Mouse (Mus musculus): ENCODE results near the gene Tedc2.

The Tedc2 gene

DNA sequence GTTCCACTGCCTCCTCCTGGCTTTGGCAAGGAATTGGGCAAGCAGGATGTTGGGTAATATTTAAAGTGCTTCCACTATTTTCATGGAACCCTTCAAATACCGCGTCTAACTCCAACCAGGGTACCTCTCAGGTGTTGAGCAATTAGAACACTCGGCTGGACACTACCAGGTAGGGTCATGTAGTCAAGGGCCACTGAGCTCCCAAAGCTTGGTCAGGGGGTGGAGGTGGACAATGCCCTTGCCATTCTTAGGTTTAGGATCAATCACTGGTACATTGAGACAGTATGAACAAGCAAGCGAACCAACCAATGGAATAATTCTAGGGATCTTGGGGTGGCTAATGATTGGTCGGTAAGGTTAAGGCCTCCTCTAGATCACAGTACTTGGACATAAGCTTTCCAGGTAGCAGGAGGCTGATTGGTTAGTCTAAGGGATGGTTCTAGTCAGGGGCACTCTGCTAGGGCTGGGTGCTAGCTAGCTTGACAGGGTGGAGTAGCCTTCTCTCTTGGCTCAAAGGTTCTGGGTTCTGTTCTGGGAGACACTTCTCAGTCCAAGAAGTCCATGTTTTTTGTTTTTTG lies 8.1 kb downstream of the Tedc2 start:
- no peak for DNase-seq (ENCODE audit: low read depth, low spot score)

DNA sequence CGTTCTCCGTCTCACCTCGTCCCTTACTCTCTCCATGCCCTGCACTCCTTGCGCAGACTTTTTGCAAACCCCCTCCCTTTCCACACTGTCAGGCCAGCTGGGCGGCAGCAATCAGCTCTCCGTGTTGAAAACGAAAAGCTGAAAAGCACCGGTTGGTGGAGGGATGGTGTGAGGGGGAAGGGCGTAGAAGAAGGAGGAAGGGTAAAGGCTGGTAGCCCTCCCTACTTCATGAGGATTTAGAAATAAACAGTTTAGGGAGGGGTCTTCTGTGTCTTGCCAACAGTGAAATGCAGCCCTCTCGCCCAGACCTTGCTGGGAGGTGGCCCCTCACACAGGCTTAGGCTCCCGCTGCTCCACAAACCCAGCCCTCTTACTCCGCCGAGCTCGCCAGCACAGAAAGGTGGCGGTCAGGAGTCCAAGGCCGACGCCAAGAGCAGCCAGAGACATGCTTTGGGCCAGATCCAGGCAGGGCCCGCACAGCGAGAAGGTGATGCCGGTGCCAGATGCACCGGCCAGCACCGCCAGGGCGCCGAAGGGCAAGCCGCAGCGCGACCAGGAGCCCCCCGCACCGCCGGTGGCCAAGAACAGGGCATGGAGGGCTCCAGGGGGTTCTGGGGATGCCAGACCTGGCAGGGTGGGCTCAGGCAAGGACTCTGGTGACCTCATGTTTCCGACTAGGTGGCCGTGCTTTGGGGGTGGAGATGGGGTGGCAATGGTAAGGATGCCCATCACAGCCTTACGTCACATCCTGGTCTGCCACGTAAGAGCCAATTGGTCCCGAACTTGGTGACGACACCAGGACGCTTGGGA lies 8.8 kb downstream of the Tedc2 start:
- peak; percentile 71 for DNase-seq (ENCODE audit: low read depth, low spot score)

- DNase-seq (ENCODE audit: low read depth, low spot score), result no peak
These were observed 10.1 kb downstream of the Tedc2 start for GRCm38 (mm10) chr17:24210591-24210990.

GRCm38 (mm10) chr17:24209916-24210240 lies 10.8 kb downstream of the Tedc2 start:
- no peak for DNase-seq (ENCODE audit: low read depth, low spot score)

- peak; percentile 73 for DNase-seq (ENCODE audit: low read depth, low spot score)
These were observed 11.4 kb downstream of the Tedc2 start, which contains the start of gene Ntn3 for GRCm38 (mm10) chr17:24209043-24209915. Gene Ntn3 (minus strand): TSS chr17:24209531.

DNA sequence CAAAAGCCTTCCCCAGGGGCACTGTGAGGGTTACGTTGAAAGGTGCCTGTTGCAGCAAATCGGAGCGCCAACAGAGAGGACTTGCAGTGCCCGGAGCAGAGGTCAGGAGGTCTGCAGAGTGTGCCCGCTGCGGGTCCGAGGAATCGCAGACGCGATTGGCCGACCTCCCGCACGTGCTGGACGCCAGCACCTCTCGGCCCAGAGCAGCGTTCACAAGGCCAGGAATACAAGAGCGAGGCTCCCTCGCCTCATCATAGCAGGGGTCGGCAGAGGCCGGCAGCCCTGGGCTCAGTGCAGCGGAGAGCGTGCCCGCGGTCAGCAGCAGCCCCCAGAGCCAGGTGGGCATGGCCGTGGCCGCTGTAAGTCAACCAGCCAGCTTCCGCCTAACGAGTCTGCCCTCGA lies 12.0 kb downstream of the Tedc2 start:
- DNase-seq (ENCODE audit: low read depth, low spot score), result no peak

- no peak for DNase-seq (ENCODE audit: low read depth, low spot score)
These were observed 12.6 kb downstream of the Tedc2 start for GRCm38 (mm10) chr17:24207768-24208640.

- DNase-seq (ENCODE audit: low read depth, low spot score), result no peak
These were observed 13.9 kb downstream of the Tedc2 start for GRCm38 (mm10) chr17:24206451-24207351.

DNA sequence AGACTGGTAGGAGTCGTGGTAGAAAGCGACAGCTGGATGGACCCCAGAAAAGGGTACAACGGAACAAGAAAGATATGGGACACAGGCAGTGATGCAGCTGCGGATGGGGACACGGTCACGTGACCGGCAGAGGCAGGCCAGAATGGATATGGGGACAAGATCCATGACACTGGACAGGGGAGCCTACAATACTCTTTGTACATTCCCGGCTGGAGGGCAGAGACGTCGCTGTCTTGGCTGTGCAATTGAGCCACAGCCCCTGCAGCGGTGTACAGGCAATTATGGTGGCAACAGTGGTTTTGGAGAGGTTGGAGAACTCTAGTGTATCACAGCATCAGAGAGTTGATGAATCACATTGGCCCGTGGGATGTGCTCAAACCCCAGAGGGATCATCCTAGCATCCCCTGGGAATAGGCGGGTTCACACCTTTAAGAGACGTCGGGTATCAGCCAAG lies 14.7 kb downstream of the Tedc2 start:
- no peak for DNase-seq (ENCODE audit: low read depth, low spot score)

DNA sequence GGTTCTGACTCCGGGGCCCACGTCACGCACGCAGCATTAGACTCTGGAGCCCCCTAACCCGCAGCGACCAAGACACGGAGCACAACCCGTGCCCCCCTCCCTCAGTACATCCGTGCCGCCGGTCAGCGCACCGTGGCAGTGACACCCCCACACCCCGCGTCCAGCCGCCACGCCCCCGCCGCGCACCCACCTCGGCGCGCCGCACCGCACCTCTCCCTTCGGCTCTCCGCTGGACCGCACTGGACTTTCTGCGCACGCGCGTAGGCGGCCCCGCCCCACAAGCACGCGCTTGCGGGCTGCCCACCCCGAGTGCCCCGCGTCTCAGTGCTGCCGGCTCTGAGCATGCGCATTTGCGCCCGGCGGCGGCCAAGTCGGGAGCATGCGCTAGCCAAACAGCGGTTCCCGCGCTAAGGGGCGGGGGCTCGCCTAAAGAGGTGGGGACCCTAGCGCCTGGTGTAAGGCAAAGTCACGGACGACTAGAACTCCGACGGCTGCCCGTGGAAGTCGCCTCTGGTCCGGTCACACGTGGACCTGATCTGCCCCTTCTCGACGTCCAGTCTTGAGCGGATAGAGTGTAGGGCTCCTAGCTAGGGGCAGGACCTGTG lies 15.3 kb downstream of the Tedc2 start, which contains the start of gene Tbc1d24:
TSS of gene Tbc1d24 (minus strand) at position 279 of the 605 bp plus-strand sequence.
- DNase-seq (ENCODE audit: low read depth, low spot score), result peak; percentile 92

DNA sequence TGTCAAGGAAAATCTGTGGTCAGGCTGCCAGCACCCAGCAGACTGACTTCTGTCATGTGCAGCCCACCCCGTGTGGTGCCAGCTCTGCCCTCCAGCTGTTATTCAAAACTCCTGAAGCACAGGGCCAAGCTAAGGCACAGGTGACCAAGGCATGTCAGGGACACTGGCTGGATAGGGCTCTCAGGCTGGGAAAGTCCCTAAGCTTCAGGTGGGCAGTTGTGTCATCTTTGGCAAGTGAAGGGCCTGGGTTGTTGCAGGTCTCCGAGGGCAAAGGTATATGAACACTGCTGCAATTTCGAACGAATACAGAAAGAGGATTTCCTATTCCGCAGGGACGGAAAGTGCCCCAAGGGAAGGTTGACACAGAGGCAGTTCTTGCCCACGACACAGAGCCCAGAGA lies 15.8 kb downstream of the Tedc2 start:
- DNase-seq (ENCODE audit: low read depth, low spot score), result no peak

DNA sequence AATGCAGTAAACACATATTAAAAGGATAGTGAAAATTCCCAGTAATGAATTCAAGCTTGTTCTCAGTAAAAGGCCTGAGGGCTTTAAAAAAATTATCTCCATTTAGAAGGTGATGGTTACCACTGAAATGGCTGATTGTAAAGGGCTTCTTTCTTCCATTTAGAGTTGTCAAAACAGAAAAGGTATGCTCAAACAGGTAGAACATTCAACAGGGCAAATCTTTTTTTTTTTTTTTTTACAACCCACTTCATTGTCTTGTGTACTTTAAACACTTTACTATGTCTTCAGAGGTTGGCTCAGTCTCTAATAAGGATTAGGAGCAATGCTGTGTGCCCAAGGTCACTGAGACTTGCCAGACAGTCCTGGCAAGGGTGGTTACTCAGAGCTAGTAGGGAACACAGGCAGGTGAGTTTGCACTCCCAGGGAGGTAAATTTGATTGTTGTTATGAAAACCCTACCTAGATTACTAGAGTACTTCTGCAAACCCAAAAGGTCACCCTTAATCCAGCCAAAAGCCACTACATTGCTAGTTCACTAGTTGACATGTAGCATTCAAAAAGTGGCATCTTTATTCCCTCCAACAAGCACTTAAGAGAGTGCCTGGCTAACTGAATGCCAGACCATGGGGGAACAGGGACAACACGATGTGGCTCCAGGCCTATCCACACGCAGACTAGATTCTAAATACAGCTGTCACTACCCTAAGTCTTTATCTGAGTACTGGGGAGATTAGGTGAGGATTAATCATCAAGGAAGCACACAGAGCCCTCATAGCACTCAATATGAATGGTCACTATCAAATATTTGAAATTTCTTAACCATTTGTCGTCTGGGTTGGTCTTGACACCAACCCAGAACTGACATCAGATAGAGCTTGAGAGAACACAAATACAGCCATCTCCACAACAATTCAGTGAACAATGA lies 16.8 kb downstream of the Tedc2 start:
- DNase-seq (ENCODE audit: low read depth, low spot score), result no peak

DNA sequence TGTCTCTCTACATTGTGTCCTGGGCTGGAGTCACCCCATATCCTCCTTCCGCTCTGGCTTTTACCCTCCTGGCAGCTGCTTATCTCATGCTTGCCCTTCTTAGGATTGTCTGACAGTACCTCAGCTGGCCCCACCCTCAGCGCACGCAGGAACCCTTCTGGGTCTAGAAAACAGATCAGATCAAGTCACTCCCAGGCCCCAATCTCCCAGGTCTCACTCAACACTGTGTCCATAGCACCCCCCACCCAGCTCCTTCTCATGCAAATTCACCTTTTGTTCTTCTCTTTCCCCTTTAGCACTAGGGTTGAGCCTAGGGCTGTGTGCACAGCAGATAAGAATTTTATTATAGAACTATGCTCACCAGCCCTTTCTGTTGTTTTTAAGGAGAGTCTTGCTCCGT lies 17.6 kb downstream of the Tedc2 start:
- no peak for DNase-seq (ENCODE audit: low read depth, low spot score)

DNA sequence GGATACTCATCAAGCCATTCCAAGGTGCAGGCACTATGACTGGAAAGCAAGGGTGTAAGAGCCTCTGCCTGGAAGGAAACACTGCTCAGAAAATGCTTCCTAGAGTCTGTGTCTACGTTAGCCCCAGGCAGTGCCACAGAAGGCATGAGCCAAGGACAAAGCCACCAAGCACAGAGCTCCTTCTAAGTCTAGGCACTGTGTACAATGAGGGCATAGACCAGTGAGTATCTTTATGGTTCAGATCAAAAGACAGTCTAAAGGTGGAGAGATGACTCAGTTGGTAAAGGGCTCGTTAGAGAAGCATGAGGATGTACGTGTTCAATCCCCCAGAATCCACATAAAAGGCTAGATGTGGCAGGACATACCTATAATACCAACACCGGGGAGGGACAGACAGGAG lies 19.6 kb downstream of the Tedc2 start:
- no peak for DNase-seq (ENCODE audit: low read depth, low spot score)

- no peak for DNase-seq (ENCODE audit: low read depth, low spot score)
These were observed 20.9 kb downstream of the Tedc2 start for GRCm38 (mm10) chr17:24199741-24200140.

DNA sequence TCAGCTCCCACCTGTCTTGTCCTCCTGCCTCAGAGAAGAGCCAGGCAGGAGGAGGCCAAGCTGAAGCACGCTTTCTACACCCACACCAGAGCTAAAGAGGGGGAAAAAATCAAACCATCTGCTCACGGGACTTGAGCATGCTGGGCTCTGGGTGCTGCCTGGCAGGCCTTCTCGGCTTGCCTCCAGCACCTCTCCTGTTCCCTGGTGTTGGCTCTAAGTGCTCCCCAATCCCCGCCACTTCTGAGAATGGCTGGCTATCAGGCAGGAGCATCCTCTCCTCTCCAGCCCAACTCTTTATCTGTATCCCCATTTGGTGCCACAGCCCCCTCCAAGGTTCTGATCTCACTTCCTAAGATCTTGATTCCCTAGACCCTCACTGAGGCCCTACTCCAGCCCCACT lies 21.4 kb downstream of the Tedc2 start:
- DNase-seq (ENCODE audit: low read depth, low spot score), result no peak

GRCm38 (mm10) chr17:24197032-24197824 lies 23.4 kb downstream of the Tedc2 start:
- DNase-seq (ENCODE audit: low read depth, low spot score), result no peak

GRCm38 (mm10) chr17:24195349-24195748 lies 25.3 kb downstream of the Tedc2 start:
- no peak for DNase-seq (ENCODE audit: low read depth, low spot score)
